Mouse (Mus musculus) midbrain, embryonic 16.5 days (tissue): ENCODE results near the gene Armh3. TPM values are rescaled to one million over a fixed set of nuclear protein-coding genes. Genes with fewer than 3 reads are reported as not detected.
A peak's percentile ranks its signal among the peaks of the same experiment; 100 is the strongest.

ENCODE experiments used
- ATAC-seq: fragments of 200-750 bp; cut with Nextera tagmentation; 2 replicates; pipeline ENCODE4 v1.8.0; 2017; ENCODE audit warnings: moderate TSS enrichment
- H3K27ac ChIP-seq: fragments of 300-500 bp; sonication (generic); 2 replicates; pipeline ENCODE4 v1.5.1; 2014; ENCODE audit warnings: mild to moderate bottlenecking, low read length, mixed read lengths
- H3K27me3 ChIP-seq: fragments of 300-500 bp; sonication (generic); 2 replicates; pipeline ENCODE4 v1.6.1; 2014; ENCODE audit warnings: low read depth, low read length, mixed read lengths; ENCODE audit not compliant: control insufficient read depth, insufficient read depth
- H3K36me3 ChIP-seq: fragments of 300-500 bp; sonication (generic); 2 replicates; pipeline ENCODE4 v1.6.1; 2014; ENCODE audit warnings: mild to moderate bottlenecking, low read length, moderate library complexity, mixed read lengths; ENCODE audit not compliant: control insufficient read depth, insufficient read depth
- H3K4me1 ChIP-seq: fragments of 300-500 bp; sonication (generic); 2 replicates; pipeline ENCODE4 v1.6.1; 2014; ENCODE audit warnings: mild to moderate bottlenecking, low read length, mixed read lengths; ENCODE audit not compliant: control insufficient read depth, insufficient read depth
- H3K4me2 ChIP-seq: fragments of 300-500 bp; sonication (generic); 2 replicates; pipeline ENCODE4 v1.6.1; 2014; ENCODE audit warnings: mild to moderate bottlenecking, low read length, mixed read lengths
- H3K4me3 ChIP-seq: fragments of 300-500 bp; sonication (generic); 2 replicates; pipeline ENCODE4 v1.5.1; 2014; ENCODE audit warnings: low read depth, mild to moderate bottlenecking, low read length, moderate library complexity, mixed read lengths
- H3K9ac ChIP-seq: fragments of 300-500 bp; sonication (generic); 2 replicates; pipeline ENCODE4 v1.6.1; 2014; ENCODE audit warnings: low read depth, low read length, mixed read lengths
- H3K9me3 ChIP-seq: fragments of 300-500 bp; sonication (generic); replicated peaks from 2 replicates; pipeline ENCODE4 v1.6.1; 2014; ENCODE audit warnings: mild to moderate bottlenecking, low read length, mixed read lengths; ENCODE audit not compliant: control insufficient read depth, poor library complexity, severe bottlenecking
- WGBS: fragments of 180-500 bp; shearing (Covaris S2); extraction: QIAGEN DNeasy Blood & Tissue Kit; methylation state at CpG from one replicate; pipeline ENCODE4 v1.1.7; 2014; 5-methylcytosine and 5-hydroxymethylcytosine counted together
- polyA plus RNA-seq: library from polyadenylated mRNA; unstranded; fragments of >200 nt; fragmentation: Nextera tagmentation; extraction: Ambion mirVana; gene quantifications from 2 replicates; pipeline ENCODE4 v1.2.1, GENCODE M21; 2015

Gene Armh3
- polyA plus RNA-seq, 1 experiment from 2014 or later, result 23.4 TPM

DNA sequence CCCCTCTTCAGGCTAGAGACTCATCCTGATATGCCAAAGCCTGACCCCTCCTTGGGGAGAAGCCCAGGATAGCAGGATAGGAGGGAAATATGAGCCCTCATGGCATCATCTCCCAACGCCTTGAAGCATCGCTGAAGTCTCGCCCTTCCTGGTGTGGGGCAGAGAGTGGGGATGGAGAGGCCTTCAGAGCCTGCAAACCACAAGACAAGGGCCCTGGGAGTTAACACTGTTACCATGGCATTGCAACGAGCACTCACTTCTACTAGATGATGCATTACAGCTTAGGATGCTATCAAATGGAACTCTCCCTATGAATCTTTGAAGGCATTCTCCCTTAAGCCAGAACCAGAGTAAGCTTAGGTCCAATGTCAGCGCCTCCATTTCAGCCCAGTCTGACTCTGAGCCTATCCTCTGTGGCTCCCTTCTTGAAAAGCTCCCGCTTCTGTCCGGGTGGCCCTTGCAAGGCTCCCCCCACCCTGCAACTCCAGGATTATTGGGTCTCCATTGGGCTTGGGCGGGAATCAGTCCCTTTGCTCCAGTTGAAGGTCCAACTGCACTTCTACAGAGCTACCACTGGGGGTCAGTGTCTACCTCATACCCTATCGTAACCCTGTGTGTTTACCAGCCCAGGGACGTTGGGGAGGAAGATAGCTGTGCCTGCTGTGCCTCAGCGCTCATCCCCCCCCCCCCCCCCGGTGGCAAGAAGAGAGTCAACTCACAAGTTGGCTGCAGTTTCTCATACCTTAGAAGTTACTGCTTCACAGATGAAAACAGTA lies 193.5 kb downstream of the Armh3 start:
- WGBS, result 23% methylated on average over 12 of the region's 12 CpGs
- no peak overlapping the region for H3K4me3 ChIP-seq
- no peaks in the 10 kb centered on the region for H3K36me3 ChIP-seq
- ATAC-seq, result no peak
- H3K27me3 ChIP-seq, result no peaks in the 10 kb centered on the region
- H3K9me3 ChIP-seq, result no peaks in the 10 kb centered on the region
- H3K9ac ChIP-seq, result no peak overlapping the region
- no peak overlapping the region for H3K27ac ChIP-seq
- 0 out of 2 replicates have a peak overlapping the region, but pooled peaks have one; percentile 9 for H3K4me2 ChIP-seq
- peaks cover 4% of the 10 kb centered on the region for H3K4me1 ChIP-seq

DNA sequence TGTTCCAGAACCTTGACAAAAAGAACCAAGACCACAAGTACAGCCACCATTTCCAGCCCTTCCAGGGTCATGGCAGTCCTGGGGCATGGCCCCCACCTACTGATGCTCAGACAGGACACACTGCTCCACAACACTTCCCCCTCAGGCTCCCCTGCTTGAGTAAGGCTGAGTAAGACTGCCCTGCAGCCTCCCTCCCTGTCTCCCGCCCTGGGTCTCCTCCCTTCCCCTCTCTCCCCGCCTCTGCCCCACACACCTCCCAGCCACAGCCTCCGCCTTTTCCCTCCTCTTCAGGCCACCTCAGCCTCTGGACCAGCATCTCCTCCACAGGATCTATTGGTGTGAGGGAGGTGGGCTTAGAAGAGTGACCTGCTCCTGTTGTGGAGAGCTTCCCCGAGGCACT lies 194.9 kb downstream of the Armh3 start:
- Histone ChIP-seq H3K4me2 (no peak overlapping the region), H3K4me3 (no peak overlapping the region), H3K4me1 (peaks cover 4% of the 10 kb centered on the region), H3K27ac (no peak overlapping the region), H3K9me3 (no peaks in the 10 kb centered on the region), H3K36me3 (no peaks in the 10 kb centered on the region), H3K9ac (no peak overlapping the region), H3K27me3 (no peaks in the 10 kb centered on the region)
- ATAC-seq, result no peak
- WGBS, result 36% methylated on average over 4 of the region's 4 CpGs

DNA sequence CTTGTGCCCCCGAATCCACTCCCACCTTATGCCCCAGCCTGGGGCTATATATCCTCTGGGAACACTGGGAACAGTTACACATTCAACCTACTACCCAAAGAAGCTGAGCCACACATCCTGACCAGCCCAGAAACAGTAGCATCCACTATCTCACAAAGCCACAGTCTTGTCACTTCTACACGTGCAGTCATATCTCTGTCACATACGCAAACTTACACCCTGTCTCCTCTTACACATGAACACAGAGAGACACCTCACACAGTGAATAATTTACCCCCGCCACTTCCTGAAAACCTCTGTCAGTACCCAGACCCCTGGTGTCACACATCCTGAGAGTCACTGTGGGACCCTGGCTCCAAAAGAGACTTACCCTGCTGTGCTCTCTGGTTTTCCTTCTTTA lies 195.6 kb downstream of the Armh3 start:
- H3K9me3 ChIP-seq, result no peaks in the 10 kb centered on the region
- no peak overlapping the region for H3K9ac ChIP-seq
- H3K27ac ChIP-seq, result no peak overlapping the region
- ATAC-seq, result no peak
- WGBS, result 67% methylated on average over 4 of the region's 4 CpGs
- H3K36me3 ChIP-seq, result no peaks in the 10 kb centered on the region
- H3K4me1 ChIP-seq, result peaks cover 4% of the 10 kb centered on the region
- H3K27me3 ChIP-seq, result no peaks in the 10 kb centered on the region
- H3K4me2 ChIP-seq, result no peak overlapping the region
- no peak overlapping the region for H3K4me3 ChIP-seq

DNA sequence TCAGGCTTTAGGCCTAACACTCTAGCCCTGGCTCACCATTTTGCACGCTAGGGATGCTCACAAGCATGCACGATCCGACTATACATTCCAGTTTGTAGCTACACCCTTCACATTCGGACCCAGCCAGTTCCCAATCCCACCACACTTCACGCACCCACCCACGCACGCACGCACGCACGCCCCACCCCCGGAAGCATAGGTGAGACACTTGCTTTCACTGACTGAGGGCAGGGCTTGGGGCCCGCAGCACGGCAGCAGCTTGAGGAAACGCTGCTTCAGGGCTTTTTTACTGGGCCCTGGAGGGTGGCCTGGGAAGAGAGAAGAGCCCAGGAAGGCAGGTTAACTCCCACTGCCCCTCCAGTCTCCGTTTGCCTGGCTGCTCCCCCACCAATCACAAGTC lies 201.4 kb downstream of the Armh3 start:
- no peak overlapping the region for H3K4me3 ChIP-seq
- ATAC-seq, result no peak
- H3K27me3 ChIP-seq, result no peaks in the 10 kb centered on the region
- no peak overlapping the region for H3K9ac ChIP-seq
- no peaks in the 10 kb centered on the region for H3K36me3 ChIP-seq
- no peak overlapping the region for H3K4me2 ChIP-seq
- WGBS, result 78% methylated on average over 15 of the region's 15 CpGs
- H3K9me3 ChIP-seq, result no peaks in the 10 kb centered on the region
- H3K4me1 ChIP-seq, result no peaks in the 10 kb centered on the region
- H3K27ac ChIP-seq, result no peak overlapping the region

DNA sequence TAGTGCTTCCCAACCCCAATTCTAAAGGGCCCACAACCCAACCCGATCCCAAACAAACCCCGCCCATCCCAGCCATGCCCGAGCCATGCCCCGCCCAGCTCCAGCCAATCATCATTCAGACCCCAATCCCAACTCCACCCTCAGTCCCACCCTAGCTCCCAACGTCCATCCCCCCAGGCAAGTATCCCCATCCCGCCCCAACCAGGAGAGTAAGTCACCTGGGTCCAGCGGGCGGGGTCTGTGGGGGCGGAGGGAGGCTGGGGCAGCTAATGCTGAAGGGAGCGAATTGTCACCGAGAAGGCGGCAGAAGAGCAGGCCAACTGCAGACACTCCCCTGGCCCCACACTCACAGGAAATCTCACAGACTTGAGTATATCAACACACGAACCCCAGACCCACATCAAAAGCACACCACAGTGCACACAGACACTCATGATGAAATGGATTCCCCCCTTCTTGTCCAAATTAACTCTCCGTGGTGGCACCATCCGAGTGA lies 202.2 kb downstream of the Armh3 start:
- H3K4me3 ChIP-seq, result no peak overlapping the region
- H3K4me1 ChIP-seq, result no peaks in the 10 kb centered on the region
- H3K27me3 ChIP-seq, result no peaks in the 10 kb centered on the region
- no peaks in the 10 kb centered on the region for H3K36me3 ChIP-seq
- H3K9me3 ChIP-seq, result no peaks in the 10 kb centered on the region
- no peak overlapping the region for H3K27ac ChIP-seq
- no peak for ATAC-seq
- peak overlapping the region; percentile 18; the same call in 1 of the 2 replicates for H3K4me2 ChIP-seq
- 11% methylated on average over 15 of the region's 15 CpGs for WGBS
- H3K9ac ChIP-seq, result 0 out of 2 replicates have a peak overlapping the region, but pooled peaks have one; percentile 14

DNA sequence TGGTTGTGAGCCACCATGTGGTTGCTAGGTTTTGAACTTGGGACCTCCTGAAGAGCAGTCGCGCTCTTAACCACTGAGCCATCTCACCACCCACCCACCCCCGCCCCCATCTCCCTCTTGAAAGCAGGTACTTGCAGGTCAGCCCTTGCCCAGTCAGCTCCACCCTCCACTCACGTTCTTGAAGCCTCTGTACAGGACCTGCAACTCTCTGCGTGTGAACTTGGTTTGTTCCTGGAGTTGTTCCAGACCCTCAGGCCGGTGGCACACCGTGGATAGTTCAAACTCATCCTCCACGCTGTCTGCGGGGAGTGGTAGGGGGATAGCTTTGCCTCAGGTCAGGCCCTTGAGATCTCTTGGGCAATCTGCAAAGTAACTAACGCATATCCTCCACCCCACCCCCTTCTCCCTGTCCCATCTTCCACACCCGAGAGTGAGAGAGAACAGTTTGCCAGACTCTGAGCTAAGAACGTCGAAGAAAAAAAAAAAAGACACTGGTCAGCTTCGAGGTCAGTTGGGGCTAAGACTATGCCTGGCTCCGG lies 202.8 kb downstream of the Armh3 start:
- no peak overlapping the region for H3K9ac ChIP-seq
- no peak overlapping the region for H3K27ac ChIP-seq
- no peaks in the 10 kb centered on the region for H3K4me1 ChIP-seq
- no peak overlapping the region for H3K4me2 ChIP-seq
- H3K27me3 ChIP-seq, result no peaks in the 10 kb centered on the region
- no peak overlapping the region for H3K4me3 ChIP-seq
- no peaks in the 10 kb centered on the region for H3K9me3 ChIP-seq
- no peak for ATAC-seq
- 31% methylated on average over 15 of the region's 15 CpGs for WGBS
- H3K36me3 ChIP-seq, result no peaks in the 10 kb centered on the region

DNA sequence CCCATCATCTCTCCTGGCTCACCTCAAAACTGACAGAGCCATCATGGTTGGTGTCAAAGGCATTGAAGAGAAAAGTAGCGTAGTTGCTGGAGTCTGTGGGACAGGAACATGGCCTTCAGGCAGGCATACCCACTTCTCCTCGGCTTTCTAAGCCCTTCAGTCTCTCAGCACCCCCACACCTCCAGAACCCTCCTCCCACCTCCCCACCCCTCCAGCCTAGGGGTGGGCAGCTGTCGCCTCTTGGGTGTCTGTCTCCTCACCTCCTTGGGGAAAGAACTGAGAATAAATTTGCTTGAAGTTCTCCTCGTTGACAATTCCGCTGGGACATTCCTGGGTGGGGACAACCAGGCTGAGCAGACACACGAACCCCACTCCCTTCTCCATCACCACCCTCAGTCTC lies 203.6 kb downstream of the Armh3 start:
- Histone ChIP-seq H3K4me1 (no peaks in the 10 kb centered on the region), H3K36me3 (no peaks in the 10 kb centered on the region), H3K9ac (no peak overlapping the region), H3K4me2 (no peak overlapping the region), H3K9me3 (no peaks in the 10 kb centered on the region), H3K4me3 (no peak overlapping the region), H3K27ac (no peak overlapping the region), H3K27me3 (no peaks in the 10 kb centered on the region)
- no peak for ATAC-seq
- 81% methylated on average over 6 of the region's 6 CpGs for WGBS

DNA sequence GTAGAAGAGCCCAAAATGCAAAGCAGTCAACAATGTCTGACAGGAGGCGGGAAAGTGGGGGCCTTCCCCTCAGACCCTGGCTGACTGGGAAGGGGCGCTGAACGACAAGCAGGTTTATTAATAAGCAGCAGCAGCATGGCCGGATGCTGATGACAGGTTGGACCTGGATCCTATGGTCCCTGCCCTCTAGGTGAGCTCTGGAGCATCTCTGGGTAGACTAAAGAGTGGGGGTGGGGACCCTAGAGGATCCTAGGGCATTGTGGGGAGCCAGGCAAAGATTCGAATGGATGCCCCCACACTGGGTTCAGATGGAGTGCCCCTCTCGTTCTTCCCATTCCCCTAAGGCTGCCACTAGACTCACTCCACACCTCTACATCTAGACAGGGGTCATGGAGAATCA lies 205.9 kb downstream of the Armh3 start:
- no peaks in the 10 kb centered on the region for H3K36me3 ChIP-seq
- no peaks in the 10 kb centered on the region for H3K27me3 ChIP-seq
- H3K27ac ChIP-seq, result no peak overlapping the region
- no peaks in the 10 kb centered on the region for H3K4me1 ChIP-seq
- WGBS, result 92% methylated on average over 6 of the region's 6 CpGs
- ATAC-seq, result no peak
- no peak overlapping the region for H3K9ac ChIP-seq
- no peaks in the 10 kb centered on the region for H3K9me3 ChIP-seq
- H3K4me2 ChIP-seq, result no peak overlapping the region
- no peak overlapping the region for H3K4me3 ChIP-seq
